Comparison of ENCODE assay signal across 8 mouse cellular contexts in genomic region chr11:57465025-57465424, GRCm38 (mm10). TPM values are rescaled to one million over a fixed set of nuclear protein-coding genes. Genes with fewer than 3 reads are reported as not detected.
DNase-seq lines count a peak whose midpoint lies in the region; ATAC-seq and TF ChIP-seq lines count a peak whose summit lies in the region.

No protein-coding gene starts in this region.

- no peaks in the 10 kb centered on the region for H3K4me1 ChIP-seq in lung, postnatal 0 days (ENCODE audit: insufficient read depth, low read depth, low read length)

- no peak for TF ChIP-seq EP300 in lung, postnatal 0 days (IDR thresholded peaks at IDR 0.05)

- 58% methylated on average over 6 of the region's 8 CpGs for WGBS in lung, postnatal 0 days

- H3K9ac ChIP-seq in lung, postnatal 0 days (replicated peaks; ENCODE audit: low read depth) = no peak overlapping the region

- peak; percentile 21; the same call in 1 of the 2 replicates for ATAC-seq in lung, postnatal 0 days
- no peak for ATAC-seq in megakaryocyte, adult 5-6 weeks (ENCODE audit: poor library complexity, severe bottlenecking)

- H3K4me3 ChIP-seq in lung, postnatal 0 days (ENCODE audit: low read depth, low read length) = no peak overlapping the region

- H3K36me3 ChIP-seq in lung, postnatal 0 days (ENCODE audit: insufficient read depth, low read length) = no peaks in the 10 kb centered on the region
- H3K36me3 ChIP-seq in splenic B cell, adult 2 months (ENCODE audit: control insufficient read depth, insufficient read depth, low read length, poor library complexity, severe bottlenecking) = no peaks in the 10 kb centered on the region

- TF ChIP-seq CTCF in lung, postnatal 0 days (IDR thresholded peaks at IDR 0.05) = peak; percentile 47

- no peaks in the 10 kb centered on the region for H3K27me3 ChIP-seq in lung, postnatal 0 days (replicated peaks; ENCODE audit: insufficient read depth, low read length)
- H3K27me3 ChIP-seq in splenic B cell, adult 2 months (ENCODE audit: control insufficient read depth, insufficient read depth, low read length, poor library complexity, severe bottlenecking) = no peaks in the 10 kb centered on the region

- no peak overlapping the region for H3K4me2 ChIP-seq in lung, postnatal 0 days (replicated peaks; ENCODE audit: low read depth, low read length)

- DNase-seq in embryo, embryonic 10 days (ENCODE audit: low spot score) = peak; percentile 42
- no peak for DNase-seq in embryo, embryonic 9.5 days (ENCODE audit: extremely low spot score)
- DNase-seq in lung, postnatal 0 days (ENCODE audit: low spot score) = no peak
- DNase-seq in lung, postnatal 4 days = no peak
- DNase-seq in embryo, embryonic 11 days = peak; percentile 41
- DNase-seq in splenic B cell, adult 2 months (ENCODE audit: low read depth, low spot score) = peak; percentile 11
- DNase-seq in urinary bladder, postnatal 4 days (ENCODE audit: low spot score in 2 of 2) = no peak

- no peaks in the 10 kb centered on the region for H3K9me3 ChIP-seq in lung, postnatal 0 days (ENCODE audit: low read length)

- no peak overlapping the region for H3K27ac ChIP-seq in lung, postnatal 0 days (ENCODE audit: low read length)

RNA-seq across cellular contexts. Expression of gene Fam114a2, which starts 53.4 kb away (rescaled TPM):
- polyA plus RNA-seq in lung, postnatal 0 days (2015; fragmentation: Nextera tagmentation; extraction: Ambion mirVana) = 62.7 and 71.9 TPM in 2 replicates
- 40.8 and 43.6 TPM in 2 replicates for total RNA-seq in megakaryocyte, adult 5-6 weeks (2015)
- 32.6 and 40.0 TPM in 2 replicates for total RNA-seq in megakaryocyte, adult 5-6 weeks (2017)

RNA-seq across cellular contexts. Expression of gene Mfap3, which starts 53.4 kb away (rescaled TPM):
- 36.4 and 37.7 TPM in 2 replicates for polyA plus RNA-seq in lung, postnatal 0 days (2015; fragmentation: Nextera tagmentation; extraction: Ambion mirVana)
- total RNA-seq in megakaryocyte, adult 5-6 weeks (2015) = 39.9 and 47.9 TPM in 2 replicates
- 36.4 and 45.1 TPM in 2 replicates for total RNA-seq in megakaryocyte, adult 5-6 weeks (2017)

Comparison
In these comparisons a context has a peak if more than half of its experiments do, and no peak if none do; other contexts are left out.
1. DNase-seq: peak in embryo, embryonic 10 days (single experiment), embryo, embryonic 11 days (single experiment) and splenic B cell, adult 2 months (single experiment); none in embryo, embryonic 9.5 days (single experiment), lung, postnatal 0 days (single experiment), lung, postnatal 4 days (0 of 2) and urinary bladder, postnatal 4 days (0 of 2).